Mouse (Mus musculus): ENCODE results near the gene Wfikkn1.

GRCm38 (mm10) chr17:25925348-25925747 lies 44.7 kb upstream of the Wfikkn1 start:
- TF ChIP-seq EP300 (IDR thresholded peaks at IDR 0.05; ENCODE audit: low read depth) (no peak), CTCF (IDR thresholded peaks at IDR 0.05; ENCODE audit: low read depth) (no peak)
